Mouse (Mus musculus): ENCODE measurements around the gene Specc1. TPM values are rescaled to one million over a fixed set of nuclear protein-coding genes. Genes with fewer than 3 reads are reported as not detected.

The Specc1 gene
- total RNA-seq, 2 experiments from 2014 or later = 69.6 to 74.4 TPM

DNA sequence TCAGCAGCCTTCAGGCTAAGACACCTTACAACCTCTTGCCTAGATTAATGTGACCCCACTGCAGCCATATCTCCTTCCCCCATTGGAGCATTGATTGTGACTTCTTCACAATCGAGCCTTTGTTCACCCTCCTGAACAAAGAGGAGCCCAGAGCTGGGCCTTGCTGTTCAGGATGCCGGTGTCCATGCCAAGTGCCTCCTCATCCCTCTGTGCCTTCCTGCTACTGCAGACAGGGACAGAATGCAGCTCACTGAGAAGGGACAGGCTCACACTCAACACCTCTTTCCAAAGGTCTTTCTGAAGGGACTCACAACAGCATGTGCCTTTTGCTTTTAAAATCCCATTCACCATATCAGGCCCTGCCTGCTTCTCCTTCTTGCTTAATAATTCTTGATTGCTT is 113.0 kb downstream of the Specc1 start:
- no peak overlapping the region for H3K4me3 ChIP-seq
- DNase-seq (ENCODE audit: extremely low spot score in 1 of 2, low spot score in 2 of 2) = no peak
- TF ChIP-seq CTCF (IDR thresholded peaks at IDR 0.05) = no peak
- H3K27ac ChIP-seq = peak overlapping the region; percentile 54; the same call in 1 of the 2 replicates
- intact Hi-C loops (cut with DNase I) = no loop called here

- H3K4me3 ChIP-seq = no peak overlapping the region
- no peak for DNase-seq (ENCODE audit: extremely low spot score in 1 of 2, low spot score in 2 of 2)
- intact Hi-C loops (cut with DNase I) = no loop called here
- TF ChIP-seq CTCF (IDR thresholded peaks at IDR 0.05) = no peak
- no peak overlapping the region; the same call in 1 of the 2 replicates for H3K27ac ChIP-seq
These were observed 113.6 kb downstream of the Specc1 start for GRCm38 (mm10) chr11:62070206-62070605.

- no peak for TF ChIP-seq CTCF (IDR thresholded peaks at IDR 0.05)
- no peak overlapping the region for H3K27ac ChIP-seq
- H3K4me3 ChIP-seq = no peak overlapping the region
- intact Hi-C loops (cut with DNase I) = no loop called here
- no peak for DNase-seq (ENCODE audit: extremely low spot score in 1 of 2, low spot score in 2 of 2)
These were observed 115.8 kb downstream of the Specc1 start for GRCm38 (mm10) chr11:62072406-62072805.

- H3K27ac ChIP-seq = no peak overlapping the region
- no peak for TF ChIP-seq CTCF (IDR thresholded peaks at IDR 0.05)
- no peak for DNase-seq (ENCODE audit: extremely low spot score in 1 of 2, low spot score in 2 of 2)
- no peak overlapping the region for H3K4me3 ChIP-seq
- intact Hi-C loops (cut with DNase I) = no loop called here
These were observed 117.1 kb downstream of the Specc1 start for GRCm38 (mm10) chr11:62073575-62074140.

GRCm38 (mm10) chr11:62074578-62074977 is 118.0 kb downstream of the Specc1 start:
- intact Hi-C loops (cut with DNase I) = no loop called here
- DNase-seq (ENCODE audit: extremely low spot score in 1 of 2, low spot score in 2 of 2) = no peak
- H3K27ac ChIP-seq = no peak overlapping the region
- no peak for TF ChIP-seq CTCF (IDR thresholded peaks at IDR 0.05)
- no peak overlapping the region for H3K4me3 ChIP-seq

GRCm38 (mm10) chr11:62075071-62075470 is 118.5 kb downstream of the Specc1 start:
- TF ChIP-seq CTCF (IDR thresholded peaks at IDR 0.05) = no peak
- Histone ChIP-seq H3K4me3 (no peak overlapping the region), H3K27ac (no peak overlapping the region)
- peak in 1 of 2 experiments; percentile 1 for DNase-seq (ENCODE audit: extremely low spot score in 1 of 2, low spot score in 2 of 2)
- intact Hi-C loops (cut with DNase I) = no loop called here

DNA sequence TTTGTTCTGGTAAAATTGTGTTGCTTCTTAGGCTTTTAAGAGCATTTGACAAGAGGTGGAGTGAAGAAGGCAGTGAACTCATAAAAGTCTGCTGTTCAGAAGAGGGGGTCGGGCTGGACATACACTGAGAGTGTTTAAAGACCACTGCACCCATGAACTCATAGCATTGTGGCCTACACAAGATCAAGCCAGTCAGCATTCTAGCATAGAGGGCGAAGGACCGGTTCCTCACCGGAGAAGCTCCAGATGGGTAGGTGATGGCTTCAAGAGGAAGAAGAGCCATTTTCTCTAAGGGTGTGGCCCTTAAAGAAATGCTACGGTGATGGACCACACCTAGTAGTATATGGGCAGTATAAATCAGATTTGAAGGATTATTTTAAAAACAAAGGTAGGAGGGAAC is 119.0 kb downstream of the Specc1 start:
- peak in 1 of 2 experiments; percentile 5 for DNase-seq (ENCODE audit: extremely low spot score in 1 of 2, low spot score in 2 of 2)
- TF ChIP-seq CTCF (IDR thresholded peaks at IDR 0.05) = no peak
- intact Hi-C loops (cut with DNase I) = no loop called here
- Histone ChIP-seq H3K27ac (no peak overlapping the region), H3K4me3 (no peak overlapping the region)

GRCm38 (mm10) chr11:62076345-62077156 is 120.0 kb downstream of the Specc1 start:
- intact Hi-C loops (cut with DNase I) = no loop called here
- DNase-seq (ENCODE audit: extremely low spot score in 1 of 2, low spot score in 2 of 2) = peak; percentile 81 to 92
- Histone ChIP-seq H3K4me3 (peak overlapping the region; percentile 76), H3K27ac (peak overlapping the region; percentile 59; the same call in 1 of the 2 replicates)
- no peak for TF ChIP-seq CTCF (IDR thresholded peaks at IDR 0.05)

GRCm38 (mm10) chr11:62077157-62077865 is 120.7 kb downstream of the Specc1 start:
- H3K27ac ChIP-seq = peak overlapping the region; percentile 59; the same call in 1 of the 2 replicates
- TF ChIP-seq CTCF (IDR thresholded peaks at IDR 0.05) = no peak
- intact Hi-C loops (cut with DNase I) = no loop called here
- no peak for DNase-seq (ENCODE audit: extremely low spot score in 1 of 2, low spot score in 2 of 2)
- H3K4me3 ChIP-seq = peak overlapping the region; percentile 76

GRCm38 (mm10) chr11:62078371-62078770 is 121.8 kb downstream of the Specc1 start:
- Histone ChIP-seq H3K27ac (no peak overlapping the region), H3K4me3 (no peak overlapping the region)
- DNase-seq (ENCODE audit: extremely low spot score in 1 of 2, low spot score in 2 of 2) = no peak
- TF ChIP-seq CTCF (IDR thresholded peaks at IDR 0.05) = no peak
- intact Hi-C loops (cut with DNase I) = no loop called here

GRCm38 (mm10) chr11:62079100-62079857 is 122.7 kb downstream of the Specc1 start:
- TF ChIP-seq CTCF (IDR thresholded peaks at IDR 0.05) = no peak
- Histone ChIP-seq H3K27ac (no peak overlapping the region), H3K4me3 (no peak overlapping the region)
- DNase-seq (ENCODE audit: extremely low spot score in 1 of 2, low spot score in 2 of 2) = no peak
- intact Hi-C loops (cut with DNase I) = no loop called here

Measured in left cerebral cortex, adult 2 months (tissue).